Mouse (Mus musculus): ENCODE measurements around the gene Ndrg4. TPM values are rescaled to one million over a fixed set of nuclear protein-coding genes. Genes with fewer than 3 reads are reported as not detected.
"Not testable (repeated sequence)": the region's sequence is repeated elsewhere in the genome, so short reads cannot be mapped to it uniquely, and the experiment has no call there.

The Ndrg4 gene
- polyA plus RNA-seq, 1 experiment from 2014 or later: 225 TPM

GRCm38 (mm10) chr8:95656316-95657002 lies 20.3 kb upstream of the Ndrg4 start:
- Histone ChIP-seq H3K4me2 (no peak overlapping the region), H3K36me3 (ENCODE audit: control insufficient read depth, insufficient read depth, low read length) (no peaks in the 10 kb centered on the region), H3K4me3 (ENCODE audit: low read depth, low read length) (no peak overlapping the region), H3K27ac (ENCODE audit: low read depth, low read length) (no peak overlapping the region), H3K9me3 (replicated peaks; ENCODE audit: control insufficient read depth, low read length) (no peaks in the 10 kb centered on the region), H3K4me1 (ENCODE audit: control insufficient read depth, insufficient read depth, low read length) (0 out of 2 replicates have a peak, but pooled peaks cover 3% of the 10 kb centered on the region), H3K9ac (ENCODE audit: low read depth, low read length) (no peak overlapping the region), H3K27me3 (ENCODE audit: control insufficient read depth, insufficient read depth, low read length) (no peaks in the 10 kb centered on the region)
- no peak for ATAC-seq (replicated peaks; ENCODE audit: insufficient number of reproducible peaks, low FRiP score, low TSS enrichment)
- 44% methylated on average over 5 of the region's 5 CpGs for WGBS (ENCODE audit: insufficient replicate concordance)

GRCm38 (mm10) chr8:95657523-95657922 lies 19.3 kb upstream of the Ndrg4 start:
- no peak overlapping the region for H3K9ac ChIP-seq (ENCODE audit: low read depth, low read length)
- 47% methylated on average over 2 of the region's 2 CpGs for WGBS (ENCODE audit: insufficient replicate concordance)
- no peak overlapping the region for H3K4me2 ChIP-seq
- H3K9me3 ChIP-seq (replicated peaks; ENCODE audit: control insufficient read depth, low read length): no peaks in the 10 kb centered on the region
- H3K27me3 ChIP-seq (ENCODE audit: control insufficient read depth, insufficient read depth, low read length): no peaks in the 10 kb centered on the region
- H3K27ac ChIP-seq (ENCODE audit: low read depth, low read length): no peak overlapping the region
- ATAC-seq (replicated peaks; ENCODE audit: insufficient number of reproducible peaks, low FRiP score, low TSS enrichment): no peak
- no peak overlapping the region for H3K4me3 ChIP-seq (ENCODE audit: low read depth, low read length)
- H3K36me3 ChIP-seq (ENCODE audit: control insufficient read depth, insufficient read depth, low read length): no peaks in the 10 kb centered on the region
- H3K4me1 ChIP-seq (ENCODE audit: control insufficient read depth, insufficient read depth, low read length): 0 out of 2 replicates have a peak, but pooled peaks cover 3% of the 10 kb centered on the region

GRCm38 (mm10) chr8:95660334-95660882 lies 16.4 kb upstream of the Ndrg4 start:
- Histone ChIP-seq H3K4me1 (ENCODE audit: control insufficient read depth, insufficient read depth, low read length) (peaks cover 10% of the 10 kb centered on the region; the same call in 1 of the 2 replicates), H3K9ac (ENCODE audit: low read depth, low read length) (no peak overlapping the region), H3K27me3 (ENCODE audit: control insufficient read depth, insufficient read depth, low read length) (no peaks in the 10 kb centered on the region), H3K4me3 (ENCODE audit: low read depth, low read length) (no peak overlapping the region), H3K4me2 (no peak overlapping the region), H3K9me3 (replicated peaks; ENCODE audit: control insufficient read depth, low read length) (no peaks in the 10 kb centered on the region), H3K27ac (ENCODE audit: low read depth, low read length) (no peak overlapping the region), H3K36me3 (ENCODE audit: control insufficient read depth, insufficient read depth, low read length) (no peaks in the 10 kb centered on the region)
- 78% methylated on average over 6 of the region's 6 CpGs for WGBS (ENCODE audit: insufficient replicate concordance)
- no peak for ATAC-seq (replicated peaks; ENCODE audit: insufficient number of reproducible peaks, low FRiP score, low TSS enrichment)

GRCm38 (mm10) chr8:95661085-95661484 lies 15.7 kb upstream of the Ndrg4 start:
- no peak overlapping the region for H3K4me2 ChIP-seq
- no peak overlapping the region for H3K27ac ChIP-seq (ENCODE audit: low read depth, low read length)
- no peaks in the 10 kb centered on the region for H3K27me3 ChIP-seq (ENCODE audit: control insufficient read depth, insufficient read depth, low read length)
- ATAC-seq (replicated peaks; ENCODE audit: insufficient number of reproducible peaks, low FRiP score, low TSS enrichment): no peak
- no peak overlapping the region for H3K9ac ChIP-seq (ENCODE audit: low read depth, low read length)
- H3K36me3 ChIP-seq (ENCODE audit: control insufficient read depth, insufficient read depth, low read length): no peaks in the 10 kb centered on the region
- peaks cover 10% of the 10 kb centered on the region; the same call in 1 of the 2 replicates for H3K4me1 ChIP-seq (ENCODE audit: control insufficient read depth, insufficient read depth, low read length)
- H3K4me3 ChIP-seq (ENCODE audit: low read depth, low read length): no peak overlapping the region
- WGBS (ENCODE audit: insufficient replicate concordance): 78% methylated on average over 8 of the region's 8 CpGs
- H3K9me3 ChIP-seq (replicated peaks; ENCODE audit: control insufficient read depth, low read length): no peaks in the 10 kb centered on the region

GRCm38 (mm10) chr8:95661575-95661974 lies 15.2 kb upstream of the Ndrg4 start:
- H3K4me3 ChIP-seq (ENCODE audit: low read depth, low read length): no peak overlapping the region
- ATAC-seq (replicated peaks; ENCODE audit: insufficient number of reproducible peaks, low FRiP score, low TSS enrichment): no peak
- WGBS (ENCODE audit: insufficient replicate concordance): 86% methylated on average over 6 of the region's 6 CpGs

GRCm38 (mm10) chr8:95662885-95663598 lies 13.7 kb upstream of the Ndrg4 start:
- no peaks in the 10 kb centered on the region for H3K27me3 ChIP-seq (ENCODE audit: control insufficient read depth, insufficient read depth, low read length)
- peaks cover 6% of the 10 kb centered on the region; the same call in 1 of the 2 replicates for H3K4me1 ChIP-seq (ENCODE audit: control insufficient read depth, insufficient read depth, low read length)
- ATAC-seq (replicated peaks; ENCODE audit: insufficient number of reproducible peaks, low FRiP score, low TSS enrichment): no peak
- no peaks in the 10 kb centered on the region for H3K9me3 ChIP-seq (replicated peaks; ENCODE audit: control insufficient read depth, low read length)
- H3K4me2 ChIP-seq: no peak overlapping the region
- H3K9ac ChIP-seq (ENCODE audit: low read depth, low read length): no peak overlapping the region
- no peak overlapping the region for H3K4me3 ChIP-seq (ENCODE audit: low read depth, low read length)
- 72% methylated on average over 7 of the region's 7 CpGs for WGBS (ENCODE audit: insufficient replicate concordance)
- H3K27ac ChIP-seq (ENCODE audit: low read depth, low read length): peak overlapping the region; percentile 54; the same call in 1 of the 2 replicates
- H3K36me3 ChIP-seq (ENCODE audit: control insufficient read depth, insufficient read depth, low read length): no peaks in the 10 kb centered on the region

More at GRCm38 (mm10) chr8:95661575-95661974, 15.2 kb upstream of the Ndrg4 start:
- Histone ChIP-seq H3K4me2 (no peak overlapping the region), H3K27me3 (ENCODE audit: control insufficient read depth, insufficient read depth, low read length) (no peaks in the 10 kb centered on the region), H3K27ac (ENCODE audit: low read depth, low read length) (no peak overlapping the region), H3K4me1 (ENCODE audit: control insufficient read depth, insufficient read depth, low read length) (peaks cover 10% of the 10 kb centered on the region; the same call in 1 of the 2 replicates), H3K9me3 (replicated peaks; ENCODE audit: control insufficient read depth, low read length) (no peaks in the 10 kb centered on the region), H3K9ac (ENCODE audit: low read depth, low read length) (no peak overlapping the region), H3K36me3 (ENCODE audit: control insufficient read depth, insufficient read depth, low read length) (no peaks in the 10 kb centered on the region)

- Histone ChIP-seq H3K9ac (ENCODE audit: low read depth, low read length) (no peak overlapping the region), H3K27me3 (ENCODE audit: control insufficient read depth, insufficient read depth, low read length) (no peaks in the 10 kb centered on the region), H3K4me3 (ENCODE audit: low read depth, low read length) (no peak overlapping the region), H3K4me2 (no peak overlapping the region), H3K9me3 (replicated peaks; ENCODE audit: control insufficient read depth, low read length) (no peaks in the 10 kb centered on the region), H3K27ac (ENCODE audit: low read depth, low read length) (peak overlapping the region; percentile 54; the same call in 1 of the 2 replicates), H3K4me1 (ENCODE audit: control insufficient read depth, insufficient read depth, low read length) (peaks cover 6% of the 10 kb centered on the region; the same call in 1 of the 2 replicates), H3K36me3 (ENCODE audit: control insufficient read depth, insufficient read depth, low read length) (no peaks in the 10 kb centered on the region)
- 40% methylated on average over 4 of the region's 4 CpGs for WGBS (ENCODE audit: insufficient replicate concordance)
- no peak for ATAC-seq (replicated peaks; ENCODE audit: insufficient number of reproducible peaks, low FRiP score, low TSS enrichment)
Observed at GRCm38 (mm10) chr8:95663599-95663949, 13.2 kb upstream of the Ndrg4 start.

- not testable (repeated sequence) for H3K4me1 ChIP-seq (ENCODE audit: control insufficient read depth, insufficient read depth, low read length); ATAC-seq (replicated peaks; ENCODE audit: insufficient number of reproducible peaks, low FRiP score, low TSS enrichment); H3K27ac ChIP-seq (ENCODE audit: low read depth, low read length); H3K36me3 ChIP-seq (ENCODE audit: control insufficient read depth, insufficient read depth, low read length); H3K4me2 ChIP-seq; H3K27me3 ChIP-seq (ENCODE audit: control insufficient read depth, insufficient read depth, low read length); H3K9ac ChIP-seq (ENCODE audit: low read depth, low read length); H3K4me3 ChIP-seq (ENCODE audit: low read depth, low read length); H3K9me3 ChIP-seq (replicated peaks; ENCODE audit: control insufficient read depth, low read length)
- WGBS (ENCODE audit: insufficient replicate concordance): 84% methylated on average over 11 of the region's 11 CpGs
Observed at GRCm38 (mm10) chr8:95665813-95666452, 10.8 kb upstream of the Ndrg4 start.
